Mouse (Mus musculus) ES-Bruce4 (cell line): Measurements from ENCODE around the gene Samd14. TPM values are rescaled to one million over a fixed set of nuclear protein-coding genes. Genes with fewer than 3 reads are reported as not detected.

Experiments
- H3K27ac ChIP-seq: 2 replicates; pipeline ENCODE4 v1.5.1; 2012; ENCODE audit warnings: low read length, inconsistent platforms; ENCODE audit not compliant: insufficient read depth
- H3K27me3 ChIP-seq: 2 replicates; pipeline ENCODE4 v1.6.1; 2012; ENCODE audit warnings: mild to moderate bottlenecking, low read length, inconsistent platforms; ENCODE audit not compliant: control insufficient read depth, poor library complexity, insufficient read depth, severe bottlenecking
- H3K36me3 ChIP-seq: 2 replicates; pipeline ENCODE4 v1.6.1; 2012; ENCODE audit warnings: inconsistent platforms, mild to moderate bottlenecking, low read length, moderate library complexity; ENCODE audit not compliant: control insufficient read depth, poor library complexity, insufficient read depth, severe bottlenecking
- H3K4me1 ChIP-seq: one replicate; pipeline ENCODE4 v1.8.1; 2011; ENCODE audit warnings: low read length; ENCODE audit not compliant: control insufficient read depth, insufficient read depth
- H3K4me3 ChIP-seq: 2 replicates; pipeline ENCODE4 v1.5.1; 2011; ENCODE audit warnings: low read depth, mild to moderate bottlenecking, low read length
- H3K9ac ChIP-seq: 2 replicates; pipeline ENCODE4 v1.6.1; 2012; ENCODE audit warnings: low read depth, mild to moderate bottlenecking, inconsistent platforms; ENCODE audit not compliant: poor library complexity, severe bottlenecking
- H3K9me3 ChIP-seq: replicated peaks from 2 replicates; pipeline ENCODE4 v1.6.1; 2012; ENCODE audit warnings: mild to moderate bottlenecking, low read length, inconsistent platforms; ENCODE audit not compliant: control insufficient read depth, poor library complexity, insufficient read depth, severe bottlenecking
- CTCF ChIP-seq: IDR thresholded peaks from one replicate; pipeline ENCODE4 v1.8.1; 2011; ENCODE audit warnings: low read depth, low read length
- EP300 ChIP-seq: IDR thresholded peaks from 2 replicates; pipeline ENCODE4 v1.6.1; 2011; ENCODE audit warnings: low read depth, low read length; ENCODE audit not compliant: insufficient read depth
- POLR2A ChIP-seq: IDR thresholded peaks from one replicate; pipeline ENCODE4 v1.8.1; 2011; ENCODE audit warnings: low read length; ENCODE audit not compliant: insufficient read depth
- polyA plus RNA-seq: library from polyadenylated mRNA; stranded (reverse); fragments of >200 nt; gene quantifications from 2 replicates; pipeline ENCODE4 v1.2.4, GENCODE M21; 2011; ENCODE audit warnings: low read depth; ENCODE audit not compliant: missing spikeins, insufficient read depth, insufficient read length

Samd14 gene
- polyA plus RNA-seq, 1 experiment: 0.30 TPM

DNA sequence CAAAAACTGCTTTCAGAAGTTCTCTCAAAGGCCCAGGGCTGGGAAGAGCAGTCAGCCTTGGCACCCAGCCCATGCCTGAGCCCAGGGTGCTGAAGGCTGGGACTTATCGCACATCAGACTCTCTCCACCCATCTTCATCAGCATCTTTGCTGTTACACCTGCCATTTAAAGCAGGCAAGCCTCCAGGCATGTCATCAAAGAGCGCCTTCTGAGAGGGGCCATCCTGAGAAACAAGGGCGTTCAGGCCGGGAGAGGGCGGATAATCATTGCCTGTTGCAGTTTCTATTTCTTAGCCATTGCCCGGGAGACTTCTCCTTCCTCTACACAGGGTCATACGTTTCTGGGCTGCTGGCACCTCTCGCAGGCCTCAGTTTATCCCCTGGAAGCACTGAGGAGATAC lies 21.8 kb upstream of the Samd14 start:
- peaks cover 8% of the 10 kb centered on the region for H3K4me1 ChIP-seq
- no peak overlapping the region for H3K4me3 ChIP-seq
- no peaks in the 10 kb centered on the region for H3K9me3 ChIP-seq

GRCm38 (mm10) chr11:94988780-94989561 lies 20.7 kb upstream of the Samd14 start:
- no peak for TF ChIP-seq EP300
- no peak for TF ChIP-seq CTCF
- TF ChIP-seq POLR2A: no peak
- Histone ChIP-seq H3K27me3 (peaks cover 3% of the 10 kb centered on the region; the same call in 1 of the 2 replicates), H3K4me1 (peaks cover 8% of the 10 kb centered on the region), H3K27ac (peak overlapping the region; percentile 80), H3K9me3 (no peaks in the 10 kb centered on the region), H3K36me3 (no peaks in the 10 kb centered on the region), H3K4me3 (peak overlapping the region; percentile 98), H3K9ac (peak overlapping the region; percentile 91)

More for the DNA sequence above, 21.8 kb upstream of the Samd14 start:
- H3K36me3 ChIP-seq: no peaks in the 10 kb centered on the region
- H3K27me3 ChIP-seq: peaks cover 3% of the 10 kb centered on the region; the same call in 1 of the 2 replicates
- peak overlapping the region; percentile 80; the same call in 1 of the 2 replicates for H3K27ac ChIP-seq
- TF ChIP-seq EP300: no peak
- TF ChIP-seq POLR2A: no peak
- no peak for TF ChIP-seq CTCF
- H3K9ac ChIP-seq: peak overlapping the region; percentile 91; the same call in 1 of the 2 replicates

DNA sequence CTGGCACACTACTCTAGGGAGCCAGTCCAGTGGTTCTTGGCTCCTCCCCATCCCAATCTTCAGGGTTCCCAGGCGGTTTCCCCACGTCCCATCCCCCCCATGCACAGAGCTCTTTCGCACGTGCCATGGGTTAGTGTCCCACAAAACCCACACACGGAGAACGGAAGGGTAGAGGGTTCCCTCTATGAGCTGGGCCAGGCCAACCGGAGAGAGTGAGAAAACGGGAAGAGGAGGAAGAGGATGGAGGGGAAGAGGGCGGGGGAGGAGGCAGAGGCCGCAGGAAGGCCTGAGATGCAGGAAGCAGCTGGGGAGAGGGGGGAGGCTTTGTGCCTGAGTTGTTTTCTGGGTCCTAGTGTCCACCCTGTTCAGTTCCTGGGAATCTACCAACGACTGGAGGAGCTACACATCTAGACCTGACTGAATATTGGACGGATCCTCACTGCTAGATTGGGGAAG lies 20.1 kb upstream of the Samd14 start:
- no peaks in the 10 kb centered on the region for H3K36me3 ChIP-seq
- no peaks in the 10 kb centered on the region for H3K9me3 ChIP-seq
- peak overlapping the region; percentile 91 for H3K9ac ChIP-seq
- H3K4me3 ChIP-seq: peak overlapping the region; percentile 98
- peaks cover 3% of the 10 kb centered on the region; the same call in 1 of the 2 replicates for H3K27me3 ChIP-seq
- TF ChIP-seq POLR2A (no peak), EP300 (peak; percentile 82; the same call in 1 of the 2 replicates), CTCF (no peak)
- H3K4me1 ChIP-seq: peaks cover 8% of the 10 kb centered on the region
- H3K27ac ChIP-seq: peak overlapping the region; percentile 80

DNA sequence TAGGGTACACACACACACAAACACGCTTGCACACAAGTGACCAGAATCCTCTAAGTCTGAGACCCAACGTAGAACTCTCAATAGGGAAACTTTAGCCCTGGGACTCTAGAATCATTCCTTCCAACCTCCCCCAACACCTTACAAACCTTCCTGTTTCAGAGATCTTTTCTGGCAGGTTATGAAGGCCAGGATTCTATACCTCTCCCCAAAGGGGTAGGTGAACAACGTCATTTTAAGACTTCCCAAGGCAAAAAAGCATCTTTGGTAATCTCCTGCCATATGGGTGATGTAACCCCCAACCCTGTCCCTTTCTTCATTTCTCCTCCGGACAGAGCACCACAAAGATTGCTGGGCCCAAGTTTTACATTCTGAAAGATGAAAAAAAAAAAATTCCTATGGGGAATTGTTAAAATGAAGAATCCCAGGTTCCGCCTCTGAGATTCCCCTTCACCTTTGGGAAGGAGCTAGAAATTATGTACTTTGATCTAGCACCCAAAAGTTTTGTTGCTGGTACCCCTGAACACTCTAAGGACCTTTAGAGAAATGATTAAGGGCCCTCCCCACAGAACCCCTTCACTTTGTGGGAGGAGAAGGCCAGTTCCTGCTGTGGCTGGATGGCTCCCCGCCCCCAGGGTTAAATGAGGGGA lies 19.5 kb upstream of the Samd14 start:
- Histone ChIP-seq H3K27me3 (peaks cover 3% of the 10 kb centered on the region; the same call in 1 of the 2 replicates), H3K27ac (peak overlapping the region; percentile 40), H3K36me3 (no peaks in the 10 kb centered on the region), H3K4me1 (peaks cover 8% of the 10 kb centered on the region), H3K9me3 (no peaks in the 10 kb centered on the region), H3K9ac (peak overlapping the region; percentile 91), H3K4me3 (peak overlapping the region; percentile 98)
- no peak for TF ChIP-seq CTCF
- TF ChIP-seq EP300: no peak
- TF ChIP-seq POLR2A: no peak

DNA sequence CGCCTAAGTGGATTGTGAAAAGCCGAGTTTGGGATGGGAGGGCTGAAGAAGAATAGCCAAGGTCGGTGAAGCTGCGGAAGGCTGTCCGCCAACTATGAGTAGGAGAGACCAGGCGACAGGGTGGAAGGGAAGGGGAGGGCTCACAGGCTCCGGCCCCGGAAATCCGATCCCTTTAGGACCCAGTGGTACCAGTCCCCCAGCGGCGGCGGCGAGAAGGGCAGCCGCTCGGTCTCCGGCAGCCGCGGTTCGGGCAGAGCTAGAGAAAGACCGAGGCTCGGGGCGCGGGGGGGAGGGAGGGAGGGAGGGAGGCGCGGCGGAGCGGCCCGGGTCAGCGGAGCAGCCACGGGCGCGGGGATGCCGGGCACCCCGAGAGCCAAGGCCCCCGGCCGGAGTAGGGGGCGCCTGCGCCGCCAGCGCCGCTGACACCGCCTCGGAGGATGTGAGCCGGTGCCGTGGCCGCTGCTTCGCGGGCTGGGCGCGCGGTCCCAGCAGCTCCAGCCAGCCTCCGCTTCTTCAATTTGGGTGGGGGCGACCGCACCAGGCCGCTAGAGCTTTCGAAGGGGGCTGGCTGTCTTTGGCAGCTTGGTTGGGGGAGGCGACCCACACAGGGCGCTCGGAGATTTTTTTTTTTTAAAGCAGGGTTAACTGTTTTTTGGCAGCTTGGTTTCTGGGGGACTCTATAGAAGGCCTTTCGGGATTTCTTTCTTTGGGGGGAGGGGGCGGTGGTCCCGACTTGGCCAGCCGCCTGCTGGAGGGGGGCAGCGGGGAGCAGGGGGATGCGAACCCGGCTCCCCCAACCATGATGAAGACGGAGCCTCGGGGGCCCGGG lies 18.7 kb upstream of the Samd14 start, which contains the start of gene Ppp1r9b:
Gene Ppp1r9b (plus strand): TSS at position 287 of the 829 bp plus-strand sequence.
- Histone ChIP-seq H3K9me3 (no peaks in the 10 kb centered on the region), H3K27me3 (peaks cover 3% of the 10 kb centered on the region; the same call in 1 of the 2 replicates), H3K9ac (peak within 1 kb of the TSS; percentile 91), H3K27ac (peak within 1 kb of the TSS; percentile 40), H3K36me3 (no peaks in the 10 kb centered on the region), H3K4me3 (peak within 1 kb of the TSS; percentile 98), H3K4me1 (peaks cover 6% of the 10 kb centered on the region)
- TF ChIP-seq EP300 (0 out of 2 replicates have a peak, but pooled peaks have one; percentile 23), POLR2A (no peak)
